ENCODE assay signal across 1 mouse cellular context in genomic region chr3:108383485-108384354, GRCm38 (mm10).
A peak's percentile ranks its signal among the peaks of the same experiment; 100 is the strongest.
TF ChIP-seq lines count a peak whose summit lies in the region.

Gene Psrc1, plus strand, starts transcription at chr3:108383839.

TF ChIP-seq in MEL, 35 proteins besides CTCF, POLR2A, EP300 and RAD21 (continued from another document):
- TF ChIP-seq ZKSCAN1 (IDR thresholded peaks at IDR 0.05; ENCODE audit: low read depth, low read length) (no peak), TCF12 (IDR thresholded peaks at IDR 0.05; ENCODE audit: low read depth, low read length) (0 out of 2 replicates have a peak, but pooled peaks have one; percentile 6), CHD1 (IDR thresholded peaks at IDR 0.05; ENCODE audit: low read depth, low read length) (no peak)
